Mouse (Mus musculus) cortical plate, adult 2 months (tissue): ENCODE measurements around the gene Mylk4. TPM values are rescaled to one million over a fixed set of nuclear protein-coding genes. Genes with fewer than 3 reads are reported as not detected.
A peak's percentile ranks its signal among the peaks of the same experiment; 100 is the strongest.

Source experiments
- H3K27ac ChIP-seq: fragments of 200-500 bp; 2 replicates; pipeline ENCODE4 v1.5.1; 2012; ENCODE audit warnings: low read length, control low read depth, inconsistent platforms; ENCODE audit not compliant: insufficient read depth
- H3K4me1 ChIP-seq: fragments of 200-500 bp; 2 replicates; pipeline ENCODE4 v1.6.1; 2011; ENCODE audit warnings: low read length; ENCODE audit not compliant: control insufficient read depth, insufficient read depth
- H3K4me3 ChIP-seq: fragments of 200-500 bp; 2 replicates; pipeline ENCODE4 v1.5.1; 2011; ENCODE audit warnings: mild to moderate bottlenecking, low read length, control low read depth; ENCODE audit not compliant: insufficient read depth
- CTCF ChIP-seq: fragments of 200-500 bp; IDR thresholded peaks from 2 replicates; pipeline ENCODE4 v1.5.1; 2011; ENCODE audit warnings: mild to moderate bottlenecking, control low read depth, low read length; ENCODE audit not compliant: insufficient read depth; ENCODE audit errors: extremely low read depth
- POLR2A ChIP-seq: fragments of 200-500 bp; IDR thresholded peaks from 2 replicates; pipeline ENCODE4 v1.6.1; 2011; ENCODE audit warnings: mild to moderate bottlenecking, low read length, control low read depth; ENCODE audit not compliant: insufficient read depth; ENCODE audit errors: extremely low read depth
- polyA plus RNA-seq: library from polyadenylated mRNA; depleted of rRNA; stranded (reverse); fragments of >200 nt; gene quantifications from 2 replicates; pipeline ENCODE4 v1.2.3, GENCODE M21; 2012

Gene Mylk4
- polyA plus RNA-seq, 1 experiment = 0.15 TPM

- Histone ChIP-seq H3K4me3 (no peak overlapping the region), H3K4me1 (no peaks in the 10 kb centered on the region), H3K27ac (no peak overlapping the region)
- TF ChIP-seq CTCF (no peak), POLR2A (no peak)
These were observed 39.4 kb upstream of the Mylk4 start for GRCm38 (mm10) chr13:32823126-32823525.

DNA sequence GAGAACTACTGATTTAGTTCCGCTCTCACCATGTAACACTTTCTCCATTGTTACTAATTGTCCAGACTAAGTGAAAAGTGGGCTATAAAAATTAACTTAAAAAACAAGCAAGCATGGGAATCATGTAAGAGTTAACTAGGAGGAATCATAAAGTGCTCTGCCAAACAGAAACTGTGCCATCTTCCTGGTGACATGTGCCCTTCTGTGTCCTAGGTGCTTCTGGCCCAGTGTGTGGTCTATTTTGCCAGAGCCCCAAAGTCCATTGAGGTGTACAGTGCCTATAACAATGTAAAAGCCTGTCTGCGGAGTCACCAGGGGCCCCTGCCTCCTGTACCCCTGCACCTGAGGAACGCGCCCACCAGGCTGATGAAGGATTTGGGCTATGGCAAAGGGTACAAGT lies 37.9 kb upstream of the Mylk4 start:
- Histone ChIP-seq H3K27ac (no peak overlapping the region), H3K4me3 (no peak overlapping the region), H3K4me1 (no peaks in the 10 kb centered on the region)
- no peak for TF ChIP-seq POLR2A
- no peak for TF ChIP-seq CTCF

- TF ChIP-seq POLR2A = no peak
- TF ChIP-seq CTCF = no peak
These were observed 36.2 kb upstream of the Mylk4 start for GRCm38 (mm10) chr13:32819926-32820325.

DNA sequence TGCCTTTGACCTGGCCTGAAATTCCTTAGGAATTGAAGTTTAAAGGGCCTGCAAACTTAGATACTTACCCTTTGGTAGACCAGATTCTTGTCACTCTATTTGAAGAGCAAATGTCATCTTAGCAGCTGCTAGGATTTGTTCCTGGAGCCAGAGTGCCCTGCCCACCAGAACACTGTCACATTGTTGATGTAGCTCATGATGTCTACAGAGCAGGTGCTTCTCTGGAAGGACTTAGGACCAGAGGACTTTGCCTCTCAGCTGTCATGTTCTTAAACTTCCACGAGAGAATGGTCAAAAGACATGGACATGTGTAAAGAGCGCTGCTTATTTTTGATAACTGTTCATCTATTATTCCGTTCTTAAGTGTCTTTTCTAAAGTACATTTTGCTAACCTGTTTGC lies 35.5 kb upstream of the Mylk4 start:
- Histone ChIP-seq H3K27ac (no peak overlapping the region), H3K4me3 (no peak overlapping the region), H3K4me1 (no peaks in the 10 kb centered on the region)
- no peak for TF ChIP-seq CTCF
- no peak for TF ChIP-seq POLR2A

More at GRCm38 (mm10) chr13:32819926-32820325, 36.2 kb upstream of the Mylk4 start:
- H3K27ac ChIP-seq = no peak overlapping the region
- no peaks in the 10 kb centered on the region for H3K4me1 ChIP-seq
- no peak overlapping the region for H3K4me3 ChIP-seq

DNA sequence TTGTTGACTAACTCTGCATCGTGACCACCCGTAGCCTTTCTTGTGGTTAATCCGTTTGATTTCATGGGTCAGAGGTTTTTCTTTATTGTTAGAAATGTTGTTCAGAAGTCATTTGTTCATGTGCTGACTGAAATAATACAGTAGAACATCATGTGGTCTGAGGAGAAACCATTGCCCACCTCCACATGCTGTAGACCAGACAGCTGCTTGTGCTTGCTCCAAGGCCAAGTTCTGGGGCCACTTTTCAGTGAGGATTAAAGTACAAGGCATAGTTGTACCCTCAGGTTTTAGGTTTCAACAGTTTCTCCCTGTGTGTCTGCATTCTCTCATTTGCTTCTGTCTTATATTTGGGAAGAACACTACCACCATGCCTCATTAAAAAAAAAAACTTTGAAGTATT lies 23.9 kb upstream of the Mylk4 start:
- no peak for TF ChIP-seq CTCF
- no peak for TF ChIP-seq POLR2A
- H3K4me1 ChIP-seq = peaks cover 10% of the 10 kb centered on the region

DNA sequence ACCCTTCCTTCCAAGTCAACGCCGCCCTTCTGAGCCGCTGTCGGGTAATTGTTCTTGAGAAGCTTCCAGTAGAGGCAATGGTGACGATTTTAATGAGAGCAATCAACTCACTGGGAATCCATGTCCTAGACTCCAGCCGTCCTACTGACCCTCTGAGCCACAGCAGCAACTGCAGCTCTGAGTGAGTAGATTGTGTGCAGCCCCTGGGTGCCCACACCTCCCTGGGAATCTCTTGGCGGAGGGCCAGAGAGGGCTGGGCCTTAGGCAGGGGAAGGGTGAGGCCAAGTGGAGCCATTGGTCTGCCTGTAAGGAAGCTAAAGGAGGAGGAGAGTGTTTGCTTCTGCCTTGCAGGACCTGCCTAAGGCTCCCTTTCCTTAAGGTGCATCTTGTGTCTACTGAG lies 23.1 kb upstream of the Mylk4 start:
- Histone ChIP-seq H3K27ac (no peak overlapping the region), H3K4me3 (no peak overlapping the region), H3K4me1 (peaks cover 10% of the 10 kb centered on the region)
- TF ChIP-seq CTCF = no peak
- no peak for TF ChIP-seq POLR2A

More for the DNA sequence above, 23.9 kb upstream of the Mylk4 start:
- no peak overlapping the region for H3K4me3 ChIP-seq
- H3K27ac ChIP-seq = no peak overlapping the region

DNA sequence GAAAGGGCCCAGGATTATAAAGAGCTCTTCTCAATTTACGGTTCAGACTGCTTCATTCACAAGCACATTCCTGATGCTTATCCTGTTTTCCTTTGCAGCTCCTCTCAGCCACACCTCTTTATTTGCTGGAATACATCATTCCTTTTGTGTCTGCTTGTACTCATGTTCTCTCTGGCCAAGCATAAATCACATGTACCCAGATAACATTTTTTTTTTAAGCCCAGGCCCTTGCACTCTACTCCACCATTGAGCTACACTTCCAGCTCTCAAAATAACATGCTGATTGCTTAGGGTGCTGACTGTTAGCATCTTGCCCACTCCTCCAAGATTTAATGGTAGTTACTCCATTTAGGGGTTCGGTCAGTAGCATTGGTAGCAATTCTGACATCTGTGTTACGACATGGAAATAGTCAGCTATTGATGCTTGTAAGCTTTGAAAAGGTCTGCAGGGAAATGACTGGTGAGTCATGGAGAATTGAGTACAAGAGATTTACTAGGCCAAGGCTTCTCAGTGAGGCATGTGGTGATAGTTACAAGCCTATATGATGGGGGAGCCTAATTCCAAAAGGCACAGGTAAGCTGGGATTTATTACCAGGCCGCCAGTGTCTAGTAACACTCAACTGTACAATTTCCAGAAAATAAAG lies 20.1 kb upstream of the Mylk4 start:
- TF ChIP-seq POLR2A (no peak), CTCF (no peak)
- peaks cover 10% of the 10 kb centered on the region for H3K4me1 ChIP-seq
- H3K4me3 ChIP-seq = peak overlapping the region; percentile 100
- H3K27ac ChIP-seq = no peak overlapping the region

DNA sequence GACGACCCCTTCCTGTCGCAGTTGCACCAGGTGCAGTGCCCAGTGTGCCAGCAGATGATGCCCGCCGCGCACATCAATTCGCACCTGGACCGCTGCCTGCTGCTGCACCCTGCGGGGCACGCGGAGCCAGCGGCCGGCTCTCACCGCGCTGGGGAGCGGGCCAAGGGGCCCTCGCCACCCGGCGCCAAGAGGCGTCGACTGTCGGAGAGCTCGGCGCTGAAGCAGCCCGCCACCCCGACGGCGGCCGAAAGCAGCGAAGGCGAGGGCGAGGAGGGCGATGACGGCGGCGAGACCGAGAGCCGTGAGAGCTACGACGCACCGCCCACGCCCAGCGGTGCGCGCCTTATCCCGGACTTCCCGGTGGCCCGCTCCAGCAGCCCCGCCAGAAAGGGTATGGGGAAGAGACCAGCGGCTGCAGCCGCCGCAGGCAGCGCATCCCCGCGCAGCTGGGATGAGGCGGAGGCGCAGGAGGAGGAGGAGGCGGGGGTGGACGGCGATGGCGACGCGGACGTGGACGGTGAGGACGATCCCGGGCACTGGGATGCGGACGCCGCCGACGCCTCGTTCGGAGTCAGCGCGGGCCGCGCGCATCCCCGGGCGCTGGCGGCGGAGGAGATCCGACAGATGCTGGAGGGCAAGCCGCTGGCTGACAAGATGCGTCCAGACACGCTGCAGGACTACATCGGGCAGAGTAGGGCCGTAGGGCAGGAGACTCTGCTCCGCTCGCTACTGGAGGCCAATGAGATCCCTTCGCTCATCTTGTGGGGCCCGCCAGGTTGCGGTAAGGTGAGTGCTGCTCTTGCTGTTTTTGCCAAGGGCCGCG lies 18.7 kb upstream of the Mylk4 start, which contains the start of gene D930007J09Rik:
Gene D930007J09Rik, minus strand, starts transcription at position 591 of the 823 bp plus-strand sequence.
- no peak for TF ChIP-seq CTCF
- no peak for TF ChIP-seq POLR2A
- Histone ChIP-seq H3K27ac (peak within 1 kb of the TSS; percentile 90), H3K4me3 (peak within 1 kb of the TSS; percentile 100), H3K4me1 (peaks cover 10% of the 10 kb centered on the region)

DNA sequence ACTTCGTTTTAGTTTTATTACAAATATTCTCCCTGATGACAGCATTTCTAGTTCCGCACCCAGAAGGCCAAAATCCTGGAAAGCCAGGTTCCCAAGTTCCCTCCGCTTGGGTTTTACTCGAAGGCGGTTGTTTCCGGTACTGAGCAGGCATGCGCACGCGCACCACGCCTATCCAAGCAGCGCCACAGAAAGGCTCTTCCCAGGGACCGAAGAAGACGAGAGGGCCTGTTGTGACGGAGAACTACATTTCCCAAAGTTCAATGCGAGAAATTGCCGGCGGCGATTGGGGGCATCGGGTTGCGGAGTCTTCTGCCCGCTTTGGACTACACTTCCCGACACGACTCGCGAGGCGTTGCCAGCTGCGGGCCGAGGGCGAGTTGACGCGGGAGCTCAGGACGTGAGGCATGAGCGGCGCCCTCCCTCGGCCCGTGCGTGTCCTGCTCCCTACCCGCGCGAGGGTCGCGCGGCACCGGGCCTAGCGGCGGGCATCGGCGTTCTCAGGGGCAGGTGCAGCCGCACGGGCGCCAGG lies 18.0 kb upstream of the Mylk4 start, which contains the start of gene Wrnip1:
Gene Wrnip1, plus strand, starts transcription at position 346 of the 529 bp plus-strand sequence.
- peak; percentile 65 for TF ChIP-seq POLR2A
- no peak for TF ChIP-seq CTCF
- peak within 1 kb of the TSS; percentile 90 for H3K27ac ChIP-seq
- peak within 1 kb of the TSS; percentile 100 for H3K4me3 ChIP-seq
- H3K4me1 ChIP-seq = peaks cover 8% of the 10 kb centered on the region; the same call in 1 of the 2 replicates
